Mouse (Mus musculus): ENCODE measurements around the gene Gm9999.

DNA sequence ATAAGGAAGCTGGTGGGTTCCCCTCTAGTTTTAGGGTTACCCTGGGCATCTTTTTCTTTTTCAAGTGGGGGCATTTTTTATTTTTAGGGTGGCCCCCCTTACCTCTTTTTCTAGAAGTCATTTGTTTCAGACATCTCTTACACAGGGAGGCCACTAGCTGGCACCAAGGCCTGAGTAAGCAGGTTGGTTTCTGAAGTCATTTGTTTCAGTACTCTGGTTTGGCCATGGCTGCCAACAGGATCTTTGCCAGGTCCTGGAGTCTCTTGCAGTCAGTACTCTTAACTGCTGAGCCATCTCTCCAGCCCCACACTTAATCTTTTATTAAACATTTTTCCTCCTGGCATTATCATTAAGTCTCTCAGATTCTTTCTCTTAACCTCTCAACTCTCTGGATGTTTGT is 21.2 kb upstream of the Gm9999 start:
- no peak for TF ChIP-seq POLR2A (IDR thresholded peaks at IDR 0.05; ENCODE audit: insufficient read length, low read depth)
- no peak for TF ChIP-seq POLR2AphosphoS2 (IDR thresholded peaks at IDR 0.05; ENCODE audit: insufficient read length, low read depth)
- no peak for TF ChIP-seq MAX (IDR thresholded peaks at IDR 0.05; ENCODE audit: low read depth)
- no peak for TF ChIP-seq USF1 (IDR thresholded peaks at IDR 0.05; ENCODE audit: low read depth)

Measured in myocyte (in vitro differentiated cells).